Mouse (Mus musculus): Measurements from ENCODE around the gene Zp2. TPM values are rescaled to one million over a fixed set of nuclear protein-coding genes. Genes with fewer than 3 reads are reported as not detected.

Gene Zp2
- polyA plus RNA-seq, 1 experiment from 2014 or later, result 0.17 TPM

DNA sequence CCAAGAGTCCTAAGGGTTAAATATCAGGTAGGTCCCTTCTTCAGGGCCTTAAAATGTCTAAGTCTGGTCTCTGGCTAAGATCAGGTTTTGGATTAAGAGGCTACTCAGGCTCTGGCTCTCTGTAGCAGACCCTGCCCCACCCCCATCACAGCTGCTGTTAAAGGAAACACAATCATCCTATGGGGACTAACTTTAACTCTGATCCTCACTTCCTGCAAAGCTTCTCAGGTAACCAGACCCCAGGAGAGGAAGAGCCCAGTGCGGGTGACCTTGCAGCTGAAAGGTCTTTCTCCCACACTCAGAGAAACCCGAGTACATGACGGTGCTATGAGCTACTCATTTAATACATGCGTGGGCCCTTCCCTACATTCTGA is 17.4 kb downstream of the Zp2 start:
- no peak for ATAC-seq (ENCODE audit: extremely low read depth, insufficient number of reproducible peaks, low FRiP score, low TSS enrichment)
- WGBS, result 43% methylated on average over 4 of the region's 4 CpGs
- Histone ChIP-seq H3K27ac (replicated peaks) (no peak overlapping the region), H3K9me3 (no peaks in the 10 kb centered on the region), H3K4me1 (peaks cover 13% of the 10 kb centered on the region), H3K27me3 (replicated peaks) (no peaks in the 10 kb centered on the region), H3K36me3 (no peaks in the 10 kb centered on the region), H3K9ac (no peak overlapping the region), H3K4me3 (no peak overlapping the region), H3K4me2 (no peak overlapping the region)

DNA sequence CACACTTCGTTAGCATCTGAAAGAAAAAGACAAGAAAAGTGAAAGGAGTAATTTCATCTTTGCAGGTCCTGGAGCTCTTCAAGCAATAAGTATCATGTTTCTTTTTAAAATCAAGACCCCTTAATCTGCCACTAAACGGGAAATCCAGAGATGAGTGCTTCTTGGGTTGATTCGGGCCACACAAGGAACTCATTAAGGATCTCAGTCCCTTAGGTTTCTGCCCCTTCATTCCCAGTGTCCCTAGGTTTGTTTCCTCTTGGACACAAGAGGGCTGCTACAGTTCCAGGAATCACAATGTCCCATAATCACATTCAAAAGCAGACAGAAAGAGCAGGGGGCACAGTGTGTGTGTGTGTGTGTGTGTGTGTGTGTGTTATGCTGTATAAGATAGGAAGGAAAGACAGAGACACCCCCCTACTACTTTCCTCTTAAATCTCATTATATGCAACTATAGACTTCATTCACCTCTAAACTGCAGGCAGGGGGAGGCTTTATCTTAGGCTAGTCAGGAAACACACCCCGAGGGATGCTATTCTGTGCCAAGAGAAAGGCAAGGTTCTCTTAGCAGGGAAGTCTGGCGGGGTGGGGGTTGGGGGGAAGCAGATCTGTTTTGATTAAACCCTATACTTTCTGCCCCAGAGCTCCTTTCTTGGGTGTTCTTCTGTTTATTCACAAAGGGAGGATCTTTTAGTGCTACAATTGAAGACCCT is 18.0 kb downstream of the Zp2 start:
- no peak overlapping the region for H3K4me2 ChIP-seq
- no peak for ATAC-seq (ENCODE audit: extremely low read depth, insufficient number of reproducible peaks, low FRiP score, low TSS enrichment)
- WGBS, result 25% methylated on average over 5 of the region's 5 CpGs

DNA sequence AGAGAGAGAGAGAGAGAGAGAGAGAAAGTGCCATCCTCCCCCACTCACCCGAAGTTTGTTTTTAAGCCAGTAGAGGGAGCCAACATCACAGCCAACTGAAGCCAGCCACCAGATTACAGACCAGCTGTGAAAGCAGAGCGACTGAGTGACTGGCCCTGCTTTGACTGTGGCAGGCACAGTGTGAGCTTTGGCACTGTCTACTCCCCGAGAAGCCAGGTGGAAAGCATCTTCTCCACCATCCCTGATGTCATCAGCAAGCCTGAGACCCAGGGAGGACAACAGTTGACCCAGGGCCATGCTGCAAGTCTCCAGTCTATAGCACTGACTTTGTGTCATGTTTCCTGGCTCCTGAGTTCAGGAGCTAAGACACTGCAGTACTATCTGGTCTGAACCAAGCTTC is 20.2 kb downstream of the Zp2 start:
- Histone ChIP-seq H3K4me3 (no peak overlapping the region), H3K27me3 (replicated peaks) (no peaks in the 10 kb centered on the region), H3K4me1 (peaks cover 13% of the 10 kb centered on the region), H3K9me3 (no peaks in the 10 kb centered on the region), H3K36me3 (peaks cover 22% of the 10 kb centered on the region), H3K4me2 (no peak overlapping the region), H3K9ac (no peak overlapping the region), H3K27ac (replicated peaks) (no peak overlapping the region)
- 0% methylated on average over 3 of the region's 3 CpGs for WGBS
- no peak; the same call in 1 of the 2 replicates for ATAC-seq (ENCODE audit: extremely low read depth, insufficient number of reproducible peaks, low FRiP score, low TSS enrichment)

More for the DNA sequence above, 18.0 kb downstream of the Zp2 start:
- H3K4me1 ChIP-seq, result peaks cover 13% of the 10 kb centered on the region
- H3K36me3 ChIP-seq, result no peaks in the 10 kb centered on the region
- no peak overlapping the region for H3K9ac ChIP-seq
- H3K4me3 ChIP-seq, result no peak overlapping the region
- no peaks in the 10 kb centered on the region for H3K9me3 ChIP-seq
- H3K27ac ChIP-seq (replicated peaks), result no peak overlapping the region
- H3K27me3 ChIP-seq (replicated peaks), result no peaks in the 10 kb centered on the region

DNA sequence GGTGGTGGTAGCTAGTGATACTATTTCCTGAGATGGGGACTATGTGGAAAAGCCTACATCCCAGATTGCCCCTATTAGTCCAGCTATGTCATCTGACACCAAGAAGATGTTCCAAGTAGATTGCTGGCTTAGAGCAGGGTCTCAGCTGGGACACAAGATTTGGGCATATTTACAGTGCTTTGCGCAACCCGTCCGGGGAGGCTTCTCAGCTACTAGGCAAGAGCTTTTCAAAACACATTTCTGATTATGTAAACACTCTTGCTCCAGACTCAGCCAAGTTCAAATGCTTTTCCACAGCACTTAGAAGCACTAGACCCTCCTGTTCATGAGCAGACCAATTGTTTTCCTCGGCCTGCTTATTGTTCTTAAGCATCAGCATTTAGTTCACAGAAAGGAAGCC is 21.3 kb downstream of the Zp2 start:
- H3K27me3 ChIP-seq (replicated peaks), result no peaks in the 10 kb centered on the region
- peaks cover 13% of the 10 kb centered on the region for H3K4me1 ChIP-seq
- H3K27ac ChIP-seq (replicated peaks), result no peak overlapping the region
- H3K4me2 ChIP-seq, result no peak overlapping the region
- no peak for ATAC-seq (ENCODE audit: extremely low read depth, insufficient number of reproducible peaks, low FRiP score, low TSS enrichment)
- H3K36me3 ChIP-seq, result peaks cover 28% of the 10 kb centered on the region
- H3K4me3 ChIP-seq, result no peak overlapping the region
- WGBS, result 78% methylated on average over 4 of the region's 4 CpGs
- H3K9me3 ChIP-seq, result no peaks in the 10 kb centered on the region
- no peak overlapping the region for H3K9ac ChIP-seq

DNA sequence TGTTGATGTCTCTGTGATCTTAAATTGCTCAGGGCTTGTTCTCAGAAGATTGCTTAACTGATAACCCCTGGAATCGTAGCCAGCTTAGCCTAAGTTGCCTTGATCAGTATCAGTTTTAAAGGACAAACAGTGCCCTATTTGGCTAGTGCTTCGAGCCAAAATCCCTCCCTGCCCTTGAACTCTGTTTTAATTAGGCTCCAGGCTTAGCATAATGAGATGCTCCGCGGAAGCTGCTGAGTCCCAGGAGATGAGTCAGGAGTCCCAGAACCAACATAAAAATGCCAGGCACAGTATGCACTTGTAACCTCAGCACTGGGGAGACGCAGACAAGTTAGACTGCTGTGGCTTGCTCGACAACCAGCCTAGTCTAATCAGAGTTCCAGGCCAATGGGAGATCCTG is 27.6 kb downstream of the Zp2 start:
- Histone ChIP-seq H3K27me3 (replicated peaks) (no peaks in the 10 kb centered on the region), H3K9me3 (no peaks in the 10 kb centered on the region), H3K36me3 (peaks cover 68% of the 10 kb centered on the region), H3K27ac (replicated peaks) (no peak overlapping the region), H3K4me2 (no peak overlapping the region), H3K9ac (no peak overlapping the region), H3K4me1 (no peaks in the 10 kb centered on the region), H3K4me3 (no peak overlapping the region)
- WGBS, result 45% methylated on average over 6 of the region's 6 CpGs
- ATAC-seq (ENCODE audit: extremely low read depth, insufficient number of reproducible peaks, low FRiP score, low TSS enrichment), result no peak

DNA sequence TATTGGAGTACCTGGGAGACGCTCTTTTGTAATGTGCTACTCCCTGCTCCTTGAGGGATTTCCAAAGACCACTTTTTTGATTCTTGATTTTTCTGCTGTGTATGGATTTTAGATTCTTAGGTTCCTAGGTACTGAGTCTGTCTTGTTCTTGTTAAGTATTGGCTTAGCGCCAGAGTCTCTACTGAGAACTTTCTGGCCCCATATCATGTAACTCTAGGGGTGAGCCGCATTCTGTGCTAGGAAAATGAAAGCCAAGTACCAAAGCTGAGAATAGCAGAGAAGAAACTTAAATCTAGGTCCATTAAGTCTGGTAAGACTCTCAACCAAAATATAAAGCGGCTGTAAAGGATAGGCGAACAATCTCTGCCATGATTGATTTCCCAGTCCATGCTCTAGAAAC is 28.1 kb downstream of the Zp2 start:
- peaks cover 68% of the 10 kb centered on the region for H3K36me3 ChIP-seq
- no peak overlapping the region for H3K27ac ChIP-seq (replicated peaks)
- WGBS, result 75% methylated on average over 5 of the region's 5 CpGs
- no peak overlapping the region for H3K9ac ChIP-seq
- H3K4me3 ChIP-seq, result no peak overlapping the region
- no peaks in the 10 kb centered on the region for H3K9me3 ChIP-seq
- H3K27me3 ChIP-seq (replicated peaks), result no peaks in the 10 kb centered on the region
- no peak overlapping the region for H3K4me2 ChIP-seq
- no peaks in the 10 kb centered on the region for H3K4me1 ChIP-seq
- no peak for ATAC-seq (ENCODE audit: extremely low read depth, insufficient number of reproducible peaks, low FRiP score, low TSS enrichment)

DNA sequence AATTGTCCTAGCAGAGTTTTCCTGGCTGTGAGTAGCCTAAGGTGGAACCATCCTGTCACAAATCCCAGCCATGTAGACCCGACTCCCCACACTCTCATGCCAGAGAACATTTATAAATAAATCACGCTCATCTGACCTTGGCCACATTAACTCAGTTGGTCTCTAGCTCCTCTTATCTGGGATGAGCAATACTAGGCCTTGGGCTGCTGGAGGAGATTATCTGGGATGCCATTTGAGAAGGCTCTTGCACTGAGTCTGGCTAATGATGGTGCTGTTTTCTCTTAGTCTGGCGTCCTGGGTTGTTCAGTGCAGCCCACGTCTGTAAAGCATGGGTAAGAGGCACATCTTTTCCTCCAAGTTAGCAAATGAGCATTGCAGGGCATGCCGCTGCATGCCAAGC is 35.4 kb downstream of the Zp2 start:
- Histone ChIP-seq H3K9me3 (no peaks in the 10 kb centered on the region), H3K27ac (replicated peaks) (no peak overlapping the region), H3K4me1 (peaks cover 12% of the 10 kb centered on the region), H3K4me2 (no peak overlapping the region), H3K9ac (no peak overlapping the region), H3K4me3 (no peak overlapping the region), H3K36me3 (peaks cover 24% of the 10 kb centered on the region), H3K27me3 (replicated peaks) (no peaks in the 10 kb centered on the region)
- ATAC-seq (ENCODE audit: extremely low read depth, insufficient number of reproducible peaks, low FRiP score, low TSS enrichment), result no peak
- 58% methylated on average over 5 of the region's 5 CpGs for WGBS

DNA sequence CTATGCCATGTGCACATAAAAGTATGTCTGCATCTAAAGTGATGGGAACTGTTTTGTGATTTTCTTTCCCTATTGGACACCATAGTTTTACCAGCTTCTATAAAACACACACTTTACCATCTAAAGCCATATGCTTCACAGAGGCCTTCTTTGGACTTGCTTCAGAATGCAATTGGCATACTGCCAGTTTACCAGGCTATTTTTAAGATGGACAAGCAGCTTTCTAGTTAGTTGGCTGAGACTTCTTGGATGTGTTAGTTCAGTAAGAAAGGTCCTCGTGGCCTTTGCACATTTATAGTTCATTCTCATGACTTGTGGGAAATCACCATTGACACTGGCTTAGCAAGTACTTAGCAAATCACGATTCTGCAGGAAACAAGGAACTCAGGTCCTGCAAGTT is 38.7 kb downstream of the Zp2 start:
- WGBS, result 31% methylated on average over 2 of the region's 2 CpGs
- ATAC-seq (ENCODE audit: extremely low read depth, insufficient number of reproducible peaks, low FRiP score, low TSS enrichment), result no peak
- Histone ChIP-seq H3K4me2 (no peak overlapping the region), H3K9ac (no peak overlapping the region), H3K4me3 (no peak overlapping the region), H3K27me3 (replicated peaks) (no peaks in the 10 kb centered on the region), H3K27ac (replicated peaks) (peak overlapping the region; percentile 56; the same call in 1 of the 2 replicates), H3K9me3 (no peaks in the 10 kb centered on the region), H3K4me1 (peaks cover 28% of the 10 kb centered on the region), H3K36me3 (peaks cover 14% of the 10 kb centered on the region)

DNA sequence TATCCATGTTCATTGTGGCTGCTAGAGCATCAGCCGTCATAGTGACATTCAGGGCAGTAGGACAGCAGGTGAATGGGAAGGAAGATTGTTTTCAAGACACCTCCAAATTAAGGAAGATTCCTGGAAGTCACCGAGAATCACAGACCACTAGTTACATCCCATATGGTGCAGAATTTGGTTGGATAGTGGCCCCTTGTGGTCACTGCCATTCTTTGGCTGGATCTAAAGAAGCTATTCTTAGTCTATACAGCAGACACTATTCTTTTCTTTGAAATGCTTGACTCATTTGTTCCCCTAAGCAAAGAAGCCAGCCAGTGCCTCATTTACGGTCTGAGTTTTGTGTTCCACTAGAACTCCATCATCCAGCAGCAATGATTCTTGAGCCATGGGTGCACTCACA is 40.1 kb downstream of the Zp2 start:
- H3K27ac ChIP-seq (replicated peaks), result no peak overlapping the region
- H3K36me3 ChIP-seq, result peaks cover 12% of the 10 kb centered on the region
- peaks cover 28% of the 10 kb centered on the region for H3K4me1 ChIP-seq
- no peaks in the 10 kb centered on the region for H3K27me3 ChIP-seq (replicated peaks)
- H3K4me3 ChIP-seq, result no peak overlapping the region
- no peak overlapping the region for H3K4me2 ChIP-seq
- ATAC-seq (ENCODE audit: extremely low read depth, insufficient number of reproducible peaks, low FRiP score, low TSS enrichment), result no peak
- no peak overlapping the region for H3K9ac ChIP-seq
- H3K9me3 ChIP-seq, result no peaks in the 10 kb centered on the region
- 50% methylated on average over 3 of the region's 3 CpGs for WGBS

DNA sequence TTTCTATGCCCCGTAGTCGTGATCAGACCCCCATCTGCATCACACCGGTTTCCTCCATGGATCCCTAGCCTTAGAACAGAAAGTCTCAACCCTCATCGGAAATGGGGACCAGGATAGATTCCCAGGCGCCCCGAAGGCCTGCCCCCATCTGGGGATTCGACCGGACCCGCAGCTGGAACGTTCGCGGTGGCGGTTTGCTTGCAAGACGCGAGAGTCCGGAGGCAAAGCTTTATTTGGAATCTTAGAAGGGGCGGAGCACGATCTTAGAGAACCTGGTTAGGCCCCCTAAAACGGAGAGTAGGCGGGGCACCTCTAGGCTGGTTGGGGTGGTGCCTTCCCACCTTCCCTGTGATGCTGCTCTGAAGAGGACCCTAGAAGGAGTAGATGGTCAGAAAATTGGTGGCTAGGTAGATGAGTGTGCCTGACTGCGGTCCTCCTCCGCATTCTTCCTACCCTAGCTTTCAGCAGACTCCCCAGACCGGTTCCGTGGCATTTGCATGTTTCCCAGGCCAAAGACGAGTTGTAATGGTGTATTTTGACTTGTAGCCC is 42.0 kb downstream of the Zp2 start:
- WGBS, result 2% methylated on average over 25 of the region's 25 CpGs
- H3K4me2 ChIP-seq, result peak overlapping the region; percentile 97
- H3K36me3 ChIP-seq, result peaks cover 8% of the 10 kb centered on the region
- peak overlapping the region; percentile 84 for H3K4me3 ChIP-seq
- H3K9me3 ChIP-seq, result no peaks in the 10 kb centered on the region
- H3K27ac ChIP-seq (replicated peaks), result 0 out of 2 replicates have a peak overlapping the region, but pooled peaks have one; percentile 72
- H3K27me3 ChIP-seq (replicated peaks), result no peaks in the 10 kb centered on the region
- H3K9ac ChIP-seq, result peak overlapping the region; percentile 86
- peaks cover 28% of the 10 kb centered on the region for H3K4me1 ChIP-seq
- ATAC-seq (ENCODE audit: extremely low read depth, insufficient number of reproducible peaks, low FRiP score, low TSS enrichment), result no peak

DNA sequence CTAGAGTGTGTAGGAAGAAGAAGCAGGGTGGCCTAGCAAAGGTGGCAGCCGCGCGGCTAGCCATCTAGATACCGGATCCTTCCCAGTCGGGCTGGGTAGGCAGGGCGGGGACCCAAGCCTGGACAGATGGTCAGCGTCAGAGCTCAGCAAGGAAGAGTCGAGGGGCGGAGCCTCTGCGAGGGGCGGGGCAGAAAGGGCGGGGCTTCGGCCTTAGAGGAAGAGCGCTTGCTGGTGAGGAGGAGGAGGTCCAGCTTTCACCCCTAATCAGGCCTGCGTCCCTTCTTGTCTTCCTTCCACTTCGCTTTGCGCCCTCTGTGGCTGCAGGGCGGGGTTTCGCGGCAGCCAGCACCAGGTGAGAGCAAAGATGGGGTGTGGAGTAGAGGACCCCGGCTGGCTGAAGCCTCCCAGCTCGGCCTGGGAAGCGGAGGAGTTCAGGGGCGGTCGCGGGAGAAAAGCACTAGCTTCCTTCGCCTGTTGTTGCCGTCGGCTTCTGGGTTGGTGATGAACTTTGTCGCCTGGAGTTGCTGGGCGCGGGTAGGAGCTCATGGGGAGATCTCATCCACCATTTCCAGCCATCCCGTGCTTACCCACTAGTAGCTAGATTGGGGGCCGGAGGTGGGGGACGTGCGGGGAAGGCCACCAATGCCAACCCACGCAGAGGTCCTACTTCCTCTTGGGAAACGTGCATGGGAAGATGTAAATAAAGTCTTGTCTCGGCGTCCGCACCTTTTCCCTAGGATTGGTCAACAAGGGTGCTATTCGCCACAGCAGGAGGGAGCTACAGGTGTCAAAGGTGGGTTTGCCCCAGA is 42.7 kb downstream of the Zp2 start, which contains the start of gene Tmem159:
Gene Tmem159 (plus strand): TSS at position 190 of the 809 bp plus-strand sequence.
- Histone ChIP-seq H3K9me3 (no peaks in the 10 kb centered on the region), H3K36me3 (0 out of 2 replicates have a peak, but pooled peaks cover 5% of the 10 kb centered on the region), H3K9ac (peak within 1 kb of the TSS; percentile 86), H3K27ac (replicated peaks) (peak within 1 kb of the TSS; percentile 72), H3K4me1 (peaks cover 28% of the 10 kb centered on the region), H3K4me2 (peak within 1 kb of the TSS; percentile 97), H3K27me3 (replicated peaks) (no peaks in the 10 kb centered on the region), H3K4me3 (peak within 1 kb of the TSS; percentile 84)
- WGBS, result under 1% methylated on average over 42 of the region's 42 CpGs
- peak; percentile 83; the same call in 1 of the 2 replicates for ATAC-seq (ENCODE audit: extremely low read depth, insufficient number of reproducible peaks, low FRiP score, low TSS enrichment)
